Mouse (Mus musculus) cerebellum, adult 9-10 months (tissue): ENCODE results near the gene Igsf3.
A peak's percentile ranks its signal among the peaks of the same experiment; 100 is the strongest.

Experiments used
- DNase-seq: peaks from one replicate; pipeline ENCODE4 v3.0.0; 2022

Gene Igsf3

DNA sequence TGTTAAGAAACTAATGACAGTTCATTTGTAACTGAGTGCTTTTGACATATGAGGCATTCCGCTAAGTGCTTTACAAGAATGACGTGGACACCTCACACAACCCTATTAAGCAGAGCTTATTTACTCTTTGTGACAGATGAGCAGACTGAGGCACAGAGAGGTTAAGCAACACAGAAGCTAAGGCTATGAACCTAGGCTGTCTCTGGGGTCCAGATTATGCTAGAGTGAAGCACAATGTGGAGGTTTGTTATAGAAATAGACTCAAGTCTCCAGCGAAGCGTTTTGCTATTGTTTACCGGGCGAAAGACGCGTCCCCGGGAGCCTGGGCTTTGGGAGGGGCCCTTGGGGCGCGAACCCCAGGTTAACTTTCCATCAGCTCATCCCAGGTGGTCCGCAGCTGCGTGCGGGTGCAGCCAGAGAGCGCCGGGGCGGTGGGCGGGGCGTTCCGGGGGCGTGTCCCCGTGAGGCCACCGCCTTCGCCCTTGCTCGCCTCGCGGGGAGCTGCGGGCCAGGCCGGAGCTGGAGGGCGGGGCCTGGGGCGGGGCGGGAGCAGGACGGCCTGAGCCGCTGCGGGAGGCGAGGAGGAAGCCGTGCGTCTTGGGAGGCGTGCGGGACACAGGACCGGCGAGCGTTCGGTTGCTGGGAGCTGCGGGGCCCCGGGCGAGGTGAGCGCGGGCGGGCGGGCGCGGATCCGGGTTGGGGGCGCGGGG lies at the start of gene Igsf3:
Gene Igsf3 (plus strand): TSS at position 546 of the 710 bp plus-strand sequence.
- peak; percentile 39 for DNase-seq

DNA sequence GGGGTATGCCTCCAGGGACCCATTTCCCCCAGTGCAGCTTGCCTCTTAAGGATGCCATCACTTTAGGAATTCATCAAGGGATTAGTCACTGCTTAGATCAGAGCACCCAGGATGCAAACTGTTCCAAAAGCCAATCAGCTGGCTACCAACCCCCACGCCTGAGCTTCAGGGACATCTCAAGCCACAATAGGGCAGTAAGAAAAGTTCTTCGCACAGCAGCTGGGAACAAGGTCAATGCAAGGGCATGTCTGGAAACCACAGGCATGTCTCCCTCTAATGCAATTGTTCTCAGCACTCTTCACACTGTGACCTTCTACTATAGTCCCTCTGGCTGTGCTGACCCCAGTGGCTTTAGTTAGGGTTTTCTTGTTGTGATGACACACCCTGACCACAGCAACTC lies 49.6 kb upstream of the Igsf3 start:
- DNase-seq, result no peak

DNA sequence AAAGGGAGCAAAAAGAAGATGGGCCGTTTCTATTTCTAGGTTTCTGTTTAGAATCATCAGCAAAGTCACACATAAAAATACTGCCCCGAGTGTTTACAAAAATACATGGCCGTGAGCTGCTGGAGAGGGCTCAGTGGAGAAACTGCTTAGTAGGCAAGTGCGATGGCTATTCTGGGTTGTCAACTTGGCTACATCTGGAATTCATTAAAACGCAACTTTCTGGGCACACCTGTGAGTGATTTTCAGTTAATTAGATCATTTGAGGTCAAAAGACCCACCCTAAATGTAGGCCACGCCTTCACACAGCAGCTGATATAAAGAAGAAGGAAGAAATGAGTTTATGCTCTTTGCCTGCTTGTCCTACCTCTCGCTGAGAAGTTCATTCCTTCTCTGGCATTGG lies 48.3 kb upstream of the Igsf3 start:
- DNase-seq, result no peak

DNA sequence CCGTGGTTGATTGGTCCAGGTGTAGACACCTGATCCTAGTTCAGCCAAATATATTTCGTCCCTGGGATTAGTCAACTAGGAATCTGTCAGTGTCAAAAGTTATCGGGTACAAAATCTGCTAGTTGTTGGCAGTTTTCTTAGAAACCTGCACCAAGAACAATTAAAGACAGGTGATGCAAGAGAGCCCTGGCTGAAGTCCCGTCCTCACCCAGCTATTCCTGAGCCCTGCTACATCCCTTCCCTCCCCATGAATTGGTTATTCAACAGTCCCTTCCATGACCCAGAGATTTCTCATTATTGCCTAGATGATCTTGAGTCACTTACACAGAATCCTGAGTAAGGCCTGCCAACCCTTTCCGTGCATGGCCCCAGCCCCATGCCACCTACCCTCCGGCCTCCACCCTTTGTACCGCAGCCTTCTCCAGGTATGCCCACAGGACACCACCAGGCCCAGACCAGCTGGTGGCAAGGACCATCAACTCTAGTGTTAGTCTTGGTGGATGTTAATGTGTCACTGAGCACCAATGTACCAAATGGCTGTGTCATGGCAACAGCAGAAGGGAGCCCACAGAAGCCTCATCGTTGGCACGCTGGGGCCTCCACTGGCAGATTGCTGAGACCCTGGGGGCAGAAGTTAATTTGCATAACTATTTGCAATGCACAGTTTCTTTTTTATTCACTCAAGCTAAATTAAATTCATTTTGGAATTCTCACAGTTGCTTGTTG lies 33.5 kb upstream of the Igsf3 start:
- no peak for DNase-seq

DNA sequence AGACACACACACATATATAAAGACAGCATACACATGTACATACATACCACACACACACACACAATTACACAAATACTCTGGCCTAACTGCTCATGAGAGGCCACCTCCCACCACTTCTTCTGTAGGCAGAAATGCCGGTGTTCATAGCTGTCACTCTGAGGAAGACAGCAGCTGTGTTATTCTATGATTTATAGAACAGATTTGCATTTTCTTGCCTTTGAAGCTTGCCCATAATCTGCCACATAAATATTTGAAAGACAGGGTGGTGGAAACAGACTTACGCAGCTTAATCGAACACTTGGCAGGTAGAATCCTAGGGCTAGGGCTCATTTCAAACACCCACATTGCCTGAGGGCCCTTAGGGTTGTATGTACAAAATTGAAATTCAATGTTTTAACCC lies 32.6 kb upstream of the Igsf3 start:
- DNase-seq, result no peak

DNA sequence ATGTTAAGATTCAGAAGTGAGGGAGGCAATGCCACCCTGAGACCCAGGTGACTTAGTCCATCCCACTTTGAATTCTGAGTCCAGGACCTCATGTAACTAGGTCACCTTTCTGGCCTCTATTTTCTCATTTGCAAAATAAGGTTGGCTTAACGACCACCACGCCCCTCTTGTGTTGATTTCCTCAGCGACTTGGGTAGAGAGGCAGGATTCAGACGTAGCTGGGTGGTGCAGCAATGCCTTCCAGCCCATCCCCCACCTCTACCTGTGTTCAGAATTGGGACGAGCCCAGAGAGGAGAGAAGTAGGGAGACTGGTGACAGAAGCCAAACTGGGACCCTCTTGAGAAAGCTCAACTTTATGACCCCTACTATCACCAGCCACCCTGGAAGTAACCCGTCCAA lies 31.6 kb upstream of the Igsf3 start:
- no peak for DNase-seq

DNA sequence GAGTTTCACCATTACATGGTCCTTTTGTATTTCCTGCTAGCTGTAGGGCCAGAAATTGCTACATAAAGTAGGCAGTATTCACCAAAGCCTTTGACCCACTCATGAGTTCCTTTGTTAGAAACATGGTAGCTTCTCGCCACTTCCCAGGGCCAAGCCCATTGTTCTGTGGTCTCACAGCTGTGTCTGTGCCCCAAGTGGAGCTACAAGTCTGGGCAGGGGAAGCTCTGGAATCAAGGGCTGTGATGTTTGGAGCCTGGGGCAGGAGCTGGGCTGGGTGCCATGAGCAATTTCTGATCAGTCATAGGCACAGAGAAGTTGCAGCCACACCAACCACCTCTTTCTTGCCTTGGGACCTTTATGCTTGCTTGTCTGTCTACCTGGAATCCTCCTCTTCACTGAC lies 30.1 kb upstream of the Igsf3 start:
- DNase-seq, result no peak

DNA sequence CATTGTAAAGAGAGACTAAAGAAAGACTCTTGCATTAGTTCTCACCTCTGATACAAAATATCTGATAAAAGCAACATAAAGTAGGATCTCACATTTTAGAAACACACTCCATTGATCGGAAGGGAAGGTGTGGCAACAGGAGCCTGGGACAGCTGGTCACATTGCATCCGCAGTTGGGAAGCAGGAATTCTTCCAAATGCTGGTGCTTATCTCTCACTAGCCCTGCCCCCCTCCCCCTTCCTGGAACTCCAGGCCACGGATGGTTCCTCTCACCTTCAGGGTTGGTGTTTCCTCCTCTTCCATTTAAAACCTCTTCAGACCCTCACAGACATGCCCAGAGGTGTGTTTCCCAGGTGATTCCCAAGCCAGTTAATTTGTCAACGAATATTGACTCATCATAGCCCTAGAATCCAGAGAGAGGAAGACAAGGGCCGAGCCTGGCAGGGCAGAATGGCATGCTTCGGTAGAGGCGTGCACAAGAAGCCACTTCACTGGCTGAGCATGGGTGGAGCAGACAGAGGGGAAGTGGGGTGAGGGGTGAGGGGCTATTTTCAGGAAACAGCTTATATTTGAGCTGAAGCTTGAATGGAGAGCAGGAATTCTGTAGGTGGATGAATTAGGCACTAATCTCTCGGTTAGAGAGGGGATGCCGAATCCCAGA lies 28.3 kb upstream of the Igsf3 start:
- no peak for DNase-seq

DNA sequence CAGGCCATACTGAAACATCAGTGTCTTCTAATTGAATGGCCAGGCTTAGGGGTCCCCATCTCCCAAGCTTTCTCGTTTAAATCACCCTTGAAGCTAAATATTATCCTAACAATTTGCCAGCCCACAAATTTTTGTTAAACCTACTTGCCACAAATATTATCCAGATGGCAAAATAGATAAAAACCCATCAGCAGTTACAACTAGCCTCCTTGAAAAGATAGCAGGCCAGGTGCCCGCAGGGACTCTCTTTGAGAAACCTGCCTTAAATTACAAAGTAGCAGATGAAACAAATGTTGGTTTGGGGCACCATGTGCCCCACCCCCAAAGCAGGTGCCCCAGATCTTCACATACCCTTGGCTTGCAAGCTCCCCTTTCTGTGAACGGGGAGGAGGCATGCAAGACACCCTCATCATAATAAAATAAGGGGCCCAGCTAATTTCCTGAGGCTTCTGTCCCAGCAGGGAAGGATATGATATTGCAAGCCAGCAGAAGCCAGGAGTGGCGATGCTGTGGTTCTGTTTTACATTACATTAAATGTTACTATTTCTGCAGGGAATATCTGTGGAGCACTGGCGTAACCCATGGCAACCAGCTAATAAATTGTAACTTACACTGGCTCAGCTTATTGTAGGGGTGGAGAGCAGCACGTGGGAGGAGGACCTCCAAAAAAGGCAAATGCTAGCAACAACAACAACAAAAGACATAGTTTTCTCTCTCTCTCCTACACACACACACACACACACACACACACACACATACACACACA lies 27.2 kb upstream of the Igsf3 start:
- no peak for DNase-seq

DNA sequence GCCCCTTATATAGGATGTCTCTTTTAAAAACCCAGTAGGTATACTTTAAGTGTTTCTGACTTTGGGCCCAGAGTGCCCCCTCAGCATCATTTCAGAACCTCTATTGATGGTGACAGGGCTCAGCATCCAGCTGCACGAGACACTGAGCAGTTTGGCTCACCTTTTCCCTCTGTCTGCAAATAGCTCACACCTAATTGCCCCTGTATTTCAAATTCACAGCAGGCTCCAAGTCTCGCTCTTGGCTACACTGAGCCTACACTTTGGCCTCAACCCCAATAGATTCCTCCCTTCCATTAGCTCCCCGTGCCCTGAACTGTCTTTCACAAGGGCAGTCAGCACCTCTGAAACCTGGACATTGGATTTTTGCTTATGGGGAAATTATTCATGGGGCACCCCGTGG lies 26.5 kb upstream of the Igsf3 start:
- no peak for DNase-seq

DNA sequence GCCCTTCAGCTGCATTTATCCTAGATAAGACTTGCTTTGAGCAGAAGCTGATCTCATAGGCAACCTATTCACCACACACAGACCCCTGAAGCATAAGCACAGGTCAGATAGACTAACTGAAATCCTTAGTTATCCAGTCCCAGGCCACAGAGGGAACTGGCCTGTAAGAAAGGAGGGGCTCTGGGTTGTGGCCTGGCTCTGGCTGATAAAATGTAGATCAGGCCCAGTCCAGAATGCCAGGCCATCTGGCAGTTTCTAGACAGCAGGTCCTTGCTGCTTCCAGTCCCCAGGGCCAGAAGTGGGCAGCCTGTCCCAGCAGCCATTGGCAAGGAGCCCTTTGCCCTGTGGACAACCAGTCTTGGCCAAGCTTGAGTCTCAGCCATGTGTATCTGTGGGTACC lies 22.4 kb upstream of the Igsf3 start:
- DNase-seq, result peak; percentile 95

DNA sequence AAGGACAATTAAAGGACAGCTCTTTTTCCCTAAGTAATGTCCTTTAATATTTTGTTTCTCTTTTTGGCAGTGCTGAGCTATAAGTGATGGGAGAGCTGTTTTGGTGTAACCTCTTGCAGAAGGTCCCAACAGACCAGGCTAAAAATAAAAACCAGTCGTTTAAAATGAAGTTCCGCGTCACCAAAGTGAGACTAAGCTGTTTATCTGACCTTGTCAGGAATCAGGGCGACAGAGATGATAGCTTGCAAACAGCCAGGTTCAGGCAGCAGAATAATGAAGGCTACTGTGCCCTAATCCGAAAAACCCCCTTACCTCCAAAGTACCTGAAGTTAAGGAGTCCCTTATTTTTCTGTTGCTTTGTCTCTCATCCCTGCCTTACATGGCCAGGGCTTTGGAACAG lies 21.2 kb upstream of the Igsf3 start:
- DNase-seq, result no peak

DNA sequence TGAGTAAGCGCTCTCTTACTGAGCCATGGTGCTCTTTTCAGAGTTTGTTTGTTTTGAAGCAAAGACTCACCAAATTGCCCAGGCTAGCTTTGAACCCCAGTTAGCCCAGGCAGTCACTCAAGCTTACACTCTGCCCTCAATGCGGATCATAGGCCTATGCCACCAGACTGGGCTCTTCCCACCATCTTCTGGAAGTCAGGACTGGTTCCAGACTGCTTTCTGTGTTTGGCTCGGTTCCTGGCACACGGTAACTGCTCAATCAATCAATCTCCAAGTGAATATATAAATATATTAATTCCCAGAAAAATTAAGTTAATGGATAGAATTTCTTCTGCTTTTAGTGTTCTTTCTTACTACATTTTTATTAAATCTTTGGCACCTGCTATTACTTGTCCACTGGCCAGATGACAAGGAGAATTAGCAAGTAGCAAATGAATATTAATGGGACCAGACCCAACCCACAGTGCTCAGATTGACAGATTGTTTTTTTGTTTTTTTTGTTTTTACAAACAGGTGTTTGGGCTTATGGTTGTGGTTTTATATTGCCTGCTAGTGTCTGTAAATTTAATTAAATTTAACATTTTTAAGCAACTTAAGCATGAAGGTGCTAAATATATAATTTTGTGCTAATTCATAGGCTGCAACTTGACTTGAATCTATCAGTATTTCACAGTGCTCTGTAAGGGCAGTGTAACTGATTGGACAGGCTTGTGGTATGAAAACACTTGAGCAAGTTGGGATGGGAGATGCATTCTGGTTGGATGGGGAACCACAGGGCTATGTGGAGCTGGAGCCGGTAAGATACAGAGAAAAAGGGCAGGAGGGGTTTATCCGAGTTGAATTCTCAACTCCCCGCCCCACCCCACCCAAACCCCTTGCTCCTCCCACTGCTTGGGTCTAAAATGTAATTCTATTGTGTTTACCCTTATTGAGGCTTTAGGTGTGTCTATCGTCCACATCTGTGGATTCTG lies 20.0 kb upstream of the Igsf3 start:
- DNase-seq, result no peak

DNA sequence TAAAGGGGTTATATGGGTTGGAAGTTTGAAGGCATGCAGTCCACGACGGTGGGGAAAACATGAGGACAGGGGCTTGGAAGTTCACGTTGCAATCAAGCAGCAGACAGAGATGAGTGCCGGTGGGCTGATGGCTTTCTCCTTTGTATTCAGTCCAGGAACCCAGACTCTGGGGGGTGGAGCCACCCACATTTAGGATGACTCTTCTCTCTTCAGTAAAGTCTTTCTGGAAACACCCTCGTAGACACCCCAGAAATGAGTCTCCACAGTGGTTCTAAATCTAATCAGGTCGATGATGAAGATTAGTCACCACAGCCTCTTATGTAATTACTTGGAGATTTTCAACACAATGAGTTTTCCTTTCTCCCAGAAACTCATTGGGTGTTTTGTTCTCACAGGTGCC lies 16.1 kb upstream of the Igsf3 start:
- DNase-seq, result no peak

DNA sequence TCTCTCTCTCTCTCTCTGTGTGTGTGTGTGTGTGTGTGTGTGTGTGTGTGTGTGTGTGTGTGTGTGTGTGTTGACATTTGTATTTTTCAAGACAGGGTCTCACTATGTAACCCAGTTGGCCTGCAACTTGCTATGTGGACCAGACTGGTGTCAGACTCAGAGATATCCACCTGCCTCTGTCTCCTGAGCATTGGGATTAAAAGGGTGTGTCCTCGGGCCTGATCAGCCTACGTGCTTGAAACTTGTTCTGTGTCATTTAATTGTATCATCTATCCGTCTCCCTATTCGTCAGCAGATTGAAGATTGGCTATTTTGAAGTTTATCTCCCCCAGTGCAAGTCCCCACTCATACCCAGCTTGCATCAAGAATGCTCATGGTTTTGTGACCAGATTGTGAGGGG lies 14.5 kb upstream of the Igsf3 start:
- no peak for DNase-seq

DNA sequence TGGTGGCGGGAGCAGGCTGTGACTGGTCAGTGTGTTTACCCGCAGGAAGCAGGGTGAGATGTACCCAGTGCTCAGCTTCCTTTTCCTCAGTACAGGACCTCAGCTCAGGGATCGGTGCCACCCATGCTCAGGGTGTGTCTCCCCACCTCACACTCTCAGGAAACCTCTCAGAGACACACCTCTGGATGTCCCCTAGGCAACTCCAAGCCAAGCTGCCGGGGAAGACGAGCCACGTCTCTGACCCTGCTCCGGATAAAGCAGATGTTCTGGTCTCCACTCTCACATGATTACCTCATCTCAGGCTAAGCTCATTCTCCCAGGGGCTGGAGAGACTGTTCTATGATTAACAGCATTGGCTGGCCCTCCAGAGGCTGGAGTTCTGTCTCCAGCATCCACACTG lies 13.3 kb upstream of the Igsf3 start:
- DNase-seq, result no peak

DNA sequence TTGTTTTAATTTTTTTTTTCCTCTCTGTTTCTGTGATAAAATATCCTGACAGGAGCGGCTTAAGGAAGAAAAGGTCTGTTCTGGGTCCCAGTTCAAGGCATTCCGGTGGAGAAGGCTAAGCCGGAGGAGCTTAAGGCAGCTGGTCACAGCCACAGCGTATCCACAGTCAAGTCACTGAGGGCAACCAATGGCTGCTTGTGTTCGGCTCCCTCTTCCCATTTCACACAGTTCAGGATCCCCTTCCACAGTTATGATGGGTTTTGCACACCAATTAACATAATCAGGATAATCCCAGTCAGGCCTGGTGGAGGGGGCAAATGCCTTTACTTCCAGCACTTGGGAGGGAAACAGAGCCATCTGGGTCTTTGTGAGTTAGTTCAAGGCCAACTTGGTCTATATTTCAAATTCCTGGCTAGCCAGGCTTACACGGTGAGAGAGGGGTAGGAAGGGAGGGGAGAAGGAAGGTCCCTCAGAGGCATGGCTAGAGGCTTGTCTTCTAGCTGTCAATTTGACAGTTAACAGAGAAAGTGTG lies 11.7 kb upstream of the Igsf3 start:
- no peak for DNase-seq

DNA sequence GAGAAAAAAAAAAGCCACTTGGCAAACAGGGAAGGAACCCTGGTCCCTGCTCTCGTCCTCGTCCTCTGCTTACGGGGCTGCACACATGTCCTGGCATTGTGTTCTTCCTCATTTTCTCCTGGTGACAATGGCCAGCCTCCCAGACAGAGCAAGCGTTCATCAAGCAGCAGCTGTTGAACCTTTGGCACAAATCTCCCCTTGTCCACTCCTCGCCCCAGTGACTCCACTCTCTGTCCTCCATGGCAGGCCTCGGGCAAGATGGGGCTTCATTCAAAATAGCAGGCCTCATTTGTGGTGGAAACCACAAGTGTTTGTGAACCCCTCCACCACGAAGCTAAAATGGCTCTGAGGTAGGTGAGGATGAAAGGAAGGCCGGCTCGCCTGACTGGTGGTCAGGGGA lies 11.0 kb upstream of the Igsf3 start:
- no peak for DNase-seq

DNA sequence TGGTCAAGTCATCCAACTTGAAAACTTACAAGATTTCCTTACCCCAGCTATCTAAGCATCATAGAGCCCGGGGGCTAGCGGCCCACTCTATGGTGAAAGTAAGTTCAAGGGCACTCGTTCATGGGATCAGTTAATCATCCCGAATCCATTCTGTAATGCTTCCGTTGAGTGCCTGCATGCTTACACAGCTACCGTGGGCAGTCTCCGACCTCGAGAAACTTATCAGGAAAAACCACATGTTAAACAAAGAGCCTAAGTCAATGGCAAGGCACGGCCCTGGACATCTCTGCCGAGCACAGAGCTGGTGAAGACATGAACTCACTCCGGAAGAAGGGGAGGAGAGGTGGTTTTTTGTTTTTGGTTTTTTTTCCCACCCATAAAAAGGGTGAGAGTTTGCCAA lies 9.5 kb upstream of the Igsf3 start:
- no peak for DNase-seq

DNA sequence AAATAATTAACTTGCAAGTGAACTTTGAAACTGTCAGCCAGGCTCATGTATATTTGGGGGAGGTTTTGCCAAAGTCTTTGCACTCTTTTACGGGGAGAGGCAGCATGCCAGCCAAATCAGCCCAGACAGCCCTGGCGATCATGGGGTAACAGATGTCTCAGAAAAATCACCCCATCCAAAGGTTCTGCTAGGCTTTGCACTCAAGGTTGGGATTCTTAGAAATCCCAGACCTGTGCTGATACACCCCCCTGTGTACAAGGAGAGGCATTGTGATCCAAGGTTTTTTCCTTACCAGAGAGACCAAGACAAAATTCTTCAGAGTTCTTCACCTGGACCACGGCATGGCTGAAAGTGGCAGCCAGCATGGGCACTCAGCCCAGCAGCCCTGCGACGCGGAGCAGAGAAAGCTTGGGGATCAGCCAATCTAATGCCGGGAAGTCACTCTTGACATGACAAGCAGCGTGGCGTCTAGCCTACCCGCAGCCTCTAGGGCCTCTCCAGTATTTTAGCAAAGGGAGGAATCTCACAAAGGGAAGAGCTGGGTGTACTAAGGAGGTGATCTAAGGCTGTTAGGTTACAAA lies 7.5 kb upstream of the Igsf3 start:
- DNase-seq, result peak; percentile 72

DNA sequence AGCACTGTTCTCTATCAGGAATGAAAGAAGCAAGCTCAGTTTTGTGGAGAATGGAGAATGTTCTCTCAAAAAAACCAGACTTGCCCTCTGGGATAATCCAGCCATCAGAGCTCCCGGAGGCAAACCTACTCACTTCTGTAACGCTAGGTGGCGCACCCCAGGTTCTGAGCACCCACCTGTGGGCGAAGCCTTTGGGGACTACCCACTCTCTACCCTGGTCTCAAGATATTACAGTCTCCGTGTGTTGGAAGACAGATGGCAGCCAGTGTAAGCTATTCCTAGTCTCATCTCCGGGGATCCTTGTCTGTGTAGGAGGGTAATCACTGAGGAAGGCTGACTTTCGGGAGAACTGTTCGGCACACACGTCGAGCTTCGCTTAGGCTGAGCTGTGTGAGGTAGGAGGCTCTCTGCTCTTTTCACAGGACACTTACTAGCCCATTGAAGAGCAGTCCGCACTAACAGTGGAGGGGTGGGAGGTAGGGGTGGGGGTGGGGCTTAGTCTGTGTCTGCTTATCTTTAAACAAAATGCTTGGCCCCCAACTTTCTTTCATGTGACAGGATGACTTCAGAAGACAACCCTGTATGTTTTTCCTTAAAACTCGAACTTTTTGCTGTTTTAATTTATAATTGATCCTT lies 4.4 kb upstream of the Igsf3 start:
- DNase-seq, result peak; percentile 38
